Mouse (Mus musculus) neural tube, embryonic 11.5 days (tissue): ENCODE measurements around the gene Ankrd50. TPM values are rescaled to one million over a fixed set of nuclear protein-coding genes. Genes with fewer than 3 reads are reported as not detected.

ENCODE experiments used
- ATAC-seq: fragments of 200-750 bp; cut with Nextera tagmentation; 2 replicates; pipeline ENCODE4 v1.8.0; 2017; ENCODE audit warnings: moderate number of reproducible peaks, mild to moderate bottlenecking, moderate TSS enrichment, moderate library complexity; ENCODE audit not compliant: insufficient read depth, low FRiP score, low TSS enrichment
- DNase-seq: peaks from one replicate; pipeline ENCODE4 v3.0.0-alpha.2; 2015; ENCODE audit warnings: low spot score
- H3K27ac ChIP-seq: fragments of 300-500 bp; sonication (generic); 2 replicates; pipeline ENCODE4 v1.5.1; 2014; ENCODE audit warnings: low read depth, mild to moderate bottlenecking, low read length
- H3K27me3 ChIP-seq: fragments of 300-500 bp; sonication (generic); 2 replicates; pipeline ENCODE4 v1.6.1; 2014; ENCODE audit warnings: mild to moderate bottlenecking, low read length, mixed read lengths; ENCODE audit not compliant: control insufficient read depth, insufficient read depth
- H3K36me3 ChIP-seq: fragments of 300-500 bp; sonication (generic); 2 replicates; pipeline ENCODE4 v1.6.1; 2014; ENCODE audit warnings: mild to moderate bottlenecking, low read length, moderate library complexity, mixed read lengths; ENCODE audit not compliant: control insufficient read depth, insufficient read depth
- H3K4me1 ChIP-seq: fragments of 300-500 bp; sonication (generic); 2 replicates; pipeline ENCODE4 v1.6.1; 2014; ENCODE audit warnings: low read length, mixed read lengths; ENCODE audit not compliant: control insufficient read depth, insufficient read depth
- H3K4me2 ChIP-seq: fragments of 300-500 bp; sonication (generic); 2 replicates; pipeline ENCODE4 v1.6.1; 2014; ENCODE audit warnings: low read depth, mild to moderate bottlenecking, moderate library complexity
- H3K4me3 ChIP-seq: fragments of 300-500 bp; sonication (generic); 2 replicates; pipeline ENCODE4 v1.5.1; 2014; ENCODE audit warnings: low read depth, low read length
- H3K9ac ChIP-seq: fragments of 300-500 bp; sonication (generic); 2 replicates; pipeline ENCODE4 v1.6.1; 2014; ENCODE audit warnings: mild to moderate bottlenecking, low read length
- H3K9me3 ChIP-seq: fragments of 300-500 bp; sonication (generic); 2 replicates; pipeline ENCODE4 v1.6.1; 2016; ENCODE audit warnings: low read length; ENCODE audit not compliant: control insufficient read depth
- WGBS: fragments of 180-500 bp; shearing (Covaris S2); extraction: QIAGEN DNeasy Blood & Tissue Kit; methylation state at CpG from one replicate; pipeline ENCODE4 v1.1.7; 2014; 5-methylcytosine and 5-hydroxymethylcytosine counted together
- polyA plus RNA-seq: library from polyadenylated mRNA; unstranded; fragments of >200 nt; fragmentation: Nextera tagmentation; extraction: Ambion mirVana; gene quantifications from 2 replicates; pipeline ENCODE4 v1.2.1, GENCODE M21; 2014

Gene Ankrd50
- polyA plus RNA-seq, 1 experiment from 2014 or later: 35.1 TPM

GRCm38 (mm10) chr3:38475587-38475986 is 9.1 kb downstream of the Ankrd50 start:
- Histone ChIP-seq H3K27ac (no peak overlapping the region), H3K9me3 (no peaks in the 10 kb centered on the region)
- no peak for ATAC-seq

GRCm38 (mm10) chr3:38473138-38473537 is 11.5 kb downstream of the Ankrd50 start:
- H3K4me3 ChIP-seq: no peak overlapping the region
- no peaks in the 10 kb centered on the region; the same call in 1 of the 2 replicates for H3K36me3 ChIP-seq
- DNase-seq: no peak
- H3K4me2 ChIP-seq: no peak overlapping the region
- WGBS: 96% methylated on average over 4 of the region's 4 CpGs
- H3K4me1 ChIP-seq: peaks cover 12% of the 10 kb centered on the region
- H3K9ac ChIP-seq: no peak overlapping the region
- no peaks in the 10 kb centered on the region for H3K9me3 ChIP-seq
- no peak for ATAC-seq
- H3K27ac ChIP-seq: no peak overlapping the region
- no peaks in the 10 kb centered on the region for H3K27me3 ChIP-seq

More at GRCm38 (mm10) chr3:38475587-38475986, 9.1 kb downstream of the Ankrd50 start:
- Histone ChIP-seq H3K4me1 (peaks cover 18% of the 10 kb centered on the region), H3K36me3 (no peaks in the 10 kb centered on the region; the same call in 1 of the 2 replicates), H3K4me2 (no peak overlapping the region), H3K27me3 (no peaks in the 10 kb centered on the region), H3K9ac (no peak overlapping the region), H3K4me3 (no peak overlapping the region)
- no peak for DNase-seq
- 50% methylated on average over 6 of the region's 6 CpGs for WGBS

GRCm38 (mm10) chr3:38471516-38471915 is 13.1 kb downstream of the Ankrd50 start:
- Histone ChIP-seq H3K27me3 (no peaks in the 10 kb centered on the region), H3K9me3 (no peaks in the 10 kb centered on the region), H3K4me3 (no peak overlapping the region), H3K9ac (no peak overlapping the region), H3K4me1 (peaks cover 9% of the 10 kb centered on the region), H3K4me2 (no peak overlapping the region), H3K27ac (no peak overlapping the region), H3K36me3 (no peaks in the 10 kb centered on the region; the same call in 1 of the 2 replicates)
- DNase-seq: no peak
- ATAC-seq: no peak

- Histone ChIP-seq H3K4me1 (no peaks in the 10 kb centered on the region), H3K36me3 (0 out of 2 replicates have a peak, but pooled peaks cover under 1% of the 10 kb centered on the region), H3K27me3 (no peaks in the 10 kb centered on the region), H3K9me3 (no peaks in the 10 kb centered on the region), H3K27ac (no peak overlapping the region), H3K4me2 (no peak overlapping the region), H3K4me3 (no peak overlapping the region), H3K9ac (no peak overlapping the region)
- 92% methylated on average over 8 of the region's 8 CpGs for WGBS
- no peak for DNase-seq
- no peak for ATAC-seq
These were observed 16.5 kb downstream of the Ankrd50 start for GRCm38 (mm10) chr3:38468131-38468530.

- no peaks in the 10 kb centered on the region for H3K27me3 ChIP-seq
- H3K4me3 ChIP-seq: no peak overlapping the region
- 77% methylated on average over 8 of the region's 8 CpGs for WGBS
- DNase-seq: no peak
- no peaks in the 10 kb centered on the region for H3K9me3 ChIP-seq
- no peaks in the 10 kb centered on the region for H3K4me1 ChIP-seq
- no peak overlapping the region for H3K4me2 ChIP-seq
- H3K27ac ChIP-seq: no peak overlapping the region
- H3K9ac ChIP-seq: no peak overlapping the region
- ATAC-seq: no peak
- 0 out of 2 replicates have a peak, but pooled peaks cover 5% of the 10 kb centered on the region for H3K36me3 ChIP-seq
These were observed 17.7 kb downstream of the Ankrd50 start for GRCm38 (mm10) chr3:38466880-38467405.

- no peaks in the 10 kb centered on the region for H3K9me3 ChIP-seq
- H3K9ac ChIP-seq: no peak overlapping the region
- H3K27me3 ChIP-seq: no peaks in the 10 kb centered on the region
- no peaks in the 10 kb centered on the region for H3K4me1 ChIP-seq
- H3K4me3 ChIP-seq: no peak overlapping the region
- DNase-seq (no peak), ATAC-seq (no peak)
- WGBS: 93% methylated on average over 5 of the region's 5 CpGs
- no peak overlapping the region for H3K4me2 ChIP-seq
- H3K36me3 ChIP-seq: peaks cover 6% of the 10 kb centered on the region; the same call in 1 of the 2 replicates
- H3K27ac ChIP-seq: no peak overlapping the region
These were observed 18.5 kb downstream of the Ankrd50 start for GRCm38 (mm10) chr3:38466139-38466538.

- H3K27ac ChIP-seq: no peak overlapping the region
- no peaks in the 10 kb centered on the region for H3K4me1 ChIP-seq
- H3K4me2 ChIP-seq: no peak overlapping the region
- ATAC-seq (no peak), DNase-seq (no peak)
- no peaks in the 10 kb centered on the region for H3K9me3 ChIP-seq
- H3K4me3 ChIP-seq: no peak overlapping the region
- H3K27me3 ChIP-seq: no peaks in the 10 kb centered on the region
- 93% methylated on average over 2 of the region's 2 CpGs for WGBS
- no peak overlapping the region for H3K9ac ChIP-seq
- H3K36me3 ChIP-seq: peaks cover 9% of the 10 kb centered on the region
These were observed 21.5 kb downstream of the Ankrd50 start for GRCm38 (mm10) chr3:38463149-38463548.

GRCm38 (mm10) chr3:38461742-38462141 is 22.9 kb downstream of the Ankrd50 start:
- Histone ChIP-seq H3K4me3 (no peak overlapping the region), H3K4me2 (no peak overlapping the region), H3K36me3 (peaks cover 15% of the 10 kb centered on the region), H3K9me3 (no peaks in the 10 kb centered on the region), H3K9ac (no peak overlapping the region), H3K4me1 (no peaks in the 10 kb centered on the region), H3K27ac (no peak overlapping the region), H3K27me3 (no peaks in the 10 kb centered on the region)
- 89% methylated on average over 2 of the region's 2 CpGs for WGBS
- DNase-seq: no peak
- ATAC-seq: no peak

GRCm38 (mm10) chr3:38460250-38460624 is 24.4 kb downstream of the Ankrd50 start:
- no peak overlapping the region for H3K27ac ChIP-seq
- H3K4me3 ChIP-seq: no peak overlapping the region
- H3K36me3 ChIP-seq: peaks cover 28% of the 10 kb centered on the region
- 91% methylated on average over 4 of the region's 4 CpGs for WGBS
- no peaks in the 10 kb centered on the region for H3K27me3 ChIP-seq
- ATAC-seq (no peak), DNase-seq (no peak)
- H3K9ac ChIP-seq: no peak overlapping the region
- no peaks in the 10 kb centered on the region for H3K4me1 ChIP-seq
- H3K9me3 ChIP-seq: no peaks in the 10 kb centered on the region
- H3K4me2 ChIP-seq: no peak overlapping the region
